Mouse (Mus musculus): ENCODE data around the gene Mat2a.
"Not testable (repeated sequence)": the region's sequence is repeated elsewhere in the genome, so short reads cannot be mapped to it uniquely, and the experiment has no call there.

Gene Mat2a

GRCm38 (mm10) chr6:72454833-72455373, 15.5 kb upstream of the Mat2a start:
- no peak for DNase-seq

- no peak for DNase-seq
These were observed 14.9 kb upstream of the Mat2a start for GRCm38 (mm10) chr6:72454072-72454746.

GRCm38 (mm10) chr6:72453578-72453977, 14.2 kb upstream of the Mat2a start:
- DNase-seq = no peak

- no peak for DNase-seq
These were observed 13.0 kb upstream of the Mat2a start for GRCm38 (mm10) chr6:72452329-72452728.

GRCm38 (mm10) chr6:72451778-72452177, 12.4 kb upstream of the Mat2a start:
- DNase-seq = not testable (repeated sequence)

GRCm38 (mm10) chr6:72447487-72447886, 8.1 kb upstream of the Mat2a start:
- no peak for DNase-seq

GRCm38 (mm10) chr6:72445011-72445410, 5.7 kb upstream of the Mat2a start:
- DNase-seq = no peak

GRCm38 (mm10) chr6:72442921-72443604, 3.7 kb upstream of the Mat2a start:
- DNase-seq = no peak

GRCm38 (mm10) chr6:72440186-72440990, 1.0 kb upstream of the Mat2a start:
- no peak for DNase-seq

- DNase-seq = peak; percentile 93
These were observed 450 bp downstream of the Mat2a start for GRCm38 (mm10) chr6:72438862-72439354.

GRCm38 (mm10) chr6:72438226-72438625, 1.1 kb downstream of the Mat2a start:
- DNase-seq = no peak

- DNase-seq = no peak
These were observed 7.2 kb downstream of the Mat2a start for GRCm38 (mm10) chr6:72432153-72432552.

- DNase-seq = no peak
These were observed 8.1 kb downstream of the Mat2a start for GRCm38 (mm10) chr6:72430989-72431921.

GRCm38 (mm10) chr6:72429061-72429842, 10.1 kb downstream of the Mat2a start:
- DNase-seq = no peak

- peak; percentile 84 for DNase-seq
These were observed 11.3 kb downstream of the Mat2a start for GRCm38 (mm10) chr6:72428036-72428435.

- DNase-seq = no peak
These were observed 13.7 kb downstream of the Mat2a start for GRCm38 (mm10) chr6:72425646-72426045.

GRCm38 (mm10) chr6:72420901-72421300, 18.5 kb downstream of the Mat2a start:
- DNase-seq = no peak

GRCm38 (mm10) chr6:72419806-72420205, 19.6 kb downstream of the Mat2a start:
- no peak for DNase-seq

GRCm38 (mm10) chr6:72418279-72418678, 21.1 kb downstream of the Mat2a start:
- DNase-seq = no peak

GRCm38 (mm10) chr6:72415964-72416772, 23.2 kb downstream of the Mat2a start:
- no peak for DNase-seq

All from kidney, postnatal 14 days (tissue).